Mouse (Mus musculus): Measurements from ENCODE around the gene Bbs9. TPM values are rescaled to one million over a fixed set of nuclear protein-coding genes. Genes with fewer than 3 reads are reported as not detected.

Bbs9 gene
- total and polyA plus RNA-seq, 3 experiments, result 6.9 to 9.1 (median 7.8) TPM

- no peak for TF ChIP-seq PAX5 (IDR thresholded peaks at IDR 0.05; ENCODE audit: low read length)
- TF ChIP-seq MYC (IDR thresholded peaks at IDR 0.05; ENCODE audit: low read depth, low read length), result no peak
- no peak for TF ChIP-seq ZC3H11A (IDR thresholded peaks at IDR 0.05; ENCODE audit: low read depth, low read length)
- no peak for TF ChIP-seq SIN3A (IDR thresholded peaks at IDR 0.05; ENCODE audit: low read length)
- TF ChIP-seq CTCF (conservative IDR thresholded peaks at IDR 0.05 in 1 of 2, IDR thresholded peaks at IDR 0.05 in 1 of 2; ENCODE audit: low read depth in 2 of 2, low read length in 2 of 2), result peak in 1 of 2 experiments; percentile 30; a peak in 2 of 4 replicates
- no peak for TF ChIP-seq RCOR1 (conservative IDR thresholded peaks at IDR 0.05; ENCODE audit: low read depth, low read length)
- no peak for TF ChIP-seq USF2 (conservative IDR thresholded peaks at IDR 0.05; ENCODE audit: low read depth, low read length)
- no peak for TF ChIP-seq ELF1 (IDR thresholded peaks at IDR 0.05; ENCODE audit: low read depth, low read length)
- TF ChIP-seq MXI1 (IDR thresholded peaks at IDR 0.05; ENCODE audit: low read depth, low read length), result no peak
- no peak for TF ChIP-seq UBTF (IDR thresholded peaks at IDR 0.05; ENCODE audit: low read depth, low read length)
- peak; percentile 24 for TF ChIP-seq RAD21 (IDR thresholded peaks at IDR 0.05; ENCODE audit: low read depth, low read length)
- no peak for TF ChIP-seq POLR2A (IDR thresholded peaks at IDR 0.05; ENCODE audit: low read depth, low read length)
- TF ChIP-seq MAX (IDR thresholded peaks at IDR 0.05; ENCODE audit: low read length), result no peak
- TF ChIP-seq CHD1 (IDR thresholded peaks at IDR 0.05; ENCODE audit: low read depth, low read length), result no peak
- TF ChIP-seq USF1 (IDR thresholded peaks at IDR 0.05; ENCODE audit: low read depth, low read length), result no peak
- TF ChIP-seq CHD2 (IDR thresholded peaks at IDR 0.05; ENCODE audit: low read length), result no peak
- Histone ChIP-seq H3K79me2 (replicated peaks; ENCODE audit: control insufficient read depth, extremely low read depth, insufficient read depth, poor library complexity, severe bottlenecking) (no peaks in the 10 kb centered on the region), H3K36me3 (replicated peaks in 1 of 2; ENCODE audit: control insufficient read depth in 1 of 2, insufficient read depth in 1 of 2, low read length in 1 of 2) (peaks cover 47 to 83% of the 10 kb centered on the region in 2 experiments), H3K4me2 (ENCODE audit: insufficient read depth, low read depth, poor library complexity, severe bottlenecking) (no peak overlapping the region), H3K27me3 (replicated peaks) (no peaks in the 10 kb centered on the region), H3K4me1 (ENCODE audit: control insufficient read depth in 1 of 2, insufficient read depth in 2 of 2) (peaks cover 7 to 11% of the 10 kb centered on the region in 2 experiments; a peak in 3 of 4 replicates), H3K4me3 (replicated peaks in 1 of 3; ENCODE audit: low read depth in 2 of 3, low read length in 2 of 3, poor library complexity in 1 of 3) (no peak overlapping the region), H3K9ac (ENCODE audit: insufficient read depth, low read depth) (no peak overlapping the region), H3K9me3 (replicated peaks; ENCODE audit: low read length) (no peaks in the 10 kb centered on the region), H3K27ac (ENCODE audit: insufficient read depth, low read depth) (peak overlapping the region; percentile 58; the same call in 1 of the 2 replicates)
- dilution Hi-C loops (cut with MboI; ENCODE audit: extremely low pct_ligation_motif_present, extremely low pct_unique_long_range_greater_than_20kb, low sequenced_read_pairs) (no loop called here), in situ Hi-C loops (cut with MboI; ENCODE audit: low pct_ligation_motif_present, low pct_unique_long_range_greater_than_20kb, low sequenced_read_pairs) (no loop called here)
- no peak for DNase-seq (ENCODE audit: extremely low read depth)
Observed at GRCm38 (mm10) chr9:22448420-22448819, 27.1 kb upstream of the Bbs9 start.

- no peak overlapping the region for H3K4me2 ChIP-seq (ENCODE audit: insufficient read depth, low read depth, poor library complexity, severe bottlenecking)
- H3K27ac ChIP-seq (ENCODE audit: insufficient read depth, low read depth), result peak overlapping the region; percentile 58
- dilution Hi-C loops (cut with MboI; ENCODE audit: extremely low pct_ligation_motif_present, extremely low pct_unique_long_range_greater_than_20kb, low sequenced_read_pairs) (no loop called here), in situ Hi-C loops (cut with MboI; ENCODE audit: low pct_ligation_motif_present, low pct_unique_long_range_greater_than_20kb, low sequenced_read_pairs) (no loop called here)
- no peaks in the 10 kb centered on the region for H3K27me3 ChIP-seq (replicated peaks)
- no peak overlapping the region for H3K4me3 ChIP-seq (replicated peaks in 1 of 3; ENCODE audit: low read depth in 2 of 3, low read length in 2 of 3, poor library complexity in 1 of 3)
- TF ChIP-seq TCF12 (IDR thresholded peaks at IDR 0.05; ENCODE audit: low read depth, low read length) (no peak), USF1 (IDR thresholded peaks at IDR 0.05; ENCODE audit: low read depth, low read length) (no peak), EP300 (IDR thresholded peaks at IDR 0.05; ENCODE audit: low read length) (peak; percentile 60; the same call in 1 of the 2 replicates), MAZ (IDR thresholded peaks at IDR 0.05; ENCODE audit: low read depth, low read length) (no peak), MYC (IDR thresholded peaks at IDR 0.05; ENCODE audit: low read depth, low read length) (no peak), GABPA (IDR thresholded peaks at IDR 0.05; ENCODE audit: insufficient replicate concordance, low read depth, low read length) (no peak), NRF1 (IDR thresholded peaks at IDR 0.05; ENCODE audit: low read depth, low read length) (no peak), MEF2A (IDR thresholded peaks at IDR 0.05; ENCODE audit: borderline replicate concordance, low read depth, low read length) (0 out of 2 replicates have a peak, but pooled peaks have one; percentile 60), ZKSCAN1 (IDR thresholded peaks at IDR 0.05; ENCODE audit: borderline replicate concordance, low read depth, low read length) (no peak), POLR2AphosphoS2 (IDR thresholded peaks at IDR 0.05; ENCODE audit: low read depth, low read length) (no peak), CHD1 (IDR thresholded peaks at IDR 0.05; ENCODE audit: low read depth, low read length) (peak; percentile 98), NELFE (IDR thresholded peaks at IDR 0.05; ENCODE audit: low read depth, low read length) (no peak), MAX (IDR thresholded peaks at IDR 0.05; ENCODE audit: low read length) (no peak), SIN3A (IDR thresholded peaks at IDR 0.05; ENCODE audit: low read length) (no peak), IRF4 (IDR thresholded peaks at IDR 0.05; ENCODE audit: low read depth, low read length) (peak; percentile 89), ZC3H11A (IDR thresholded peaks at IDR 0.05; ENCODE audit: low read depth, low read length) (no peak), PAX5 (IDR thresholded peaks at IDR 0.05; ENCODE audit: low read length) (no peak)
- no peak overlapping the region for H3K9ac ChIP-seq (ENCODE audit: insufficient read depth, low read depth)
- no peaks in the 10 kb centered on the region for H3K79me2 ChIP-seq (replicated peaks; ENCODE audit: control insufficient read depth, extremely low read depth, insufficient read depth, poor library complexity, severe bottlenecking)
- H3K4me1 ChIP-seq (ENCODE audit: control insufficient read depth in 1 of 2, insufficient read depth in 2 of 2), result peaks cover 7 to 11% of the 10 kb centered on the region in 2 experiments; a peak in 3 of 4 replicates
- H3K36me3 ChIP-seq (replicated peaks in 1 of 2; ENCODE audit: control insufficient read depth in 1 of 2, insufficient read depth in 1 of 2, low read length in 1 of 2), result peaks cover 54 to 90% of the 10 kb centered on the region in 2 experiments
- no peaks in the 10 kb centered on the region for H3K9me3 ChIP-seq (replicated peaks; ENCODE audit: low read length)
- peak; percentile 32 for DNase-seq (ENCODE audit: extremely low read depth)
Observed at GRCm38 (mm10) chr9:22449209-22449608, 26.3 kb upstream of the Bbs9 start.
